Mouse (Mus musculus): ENCODE data around the gene Golgb1. TPM values are rescaled to one million over a fixed set of nuclear protein-coding genes. Genes with fewer than 3 reads are reported as not detected.

Golgb1 gene
- polyA plus RNA-seq, 1 experiment from 2014 or later, result 97.1 TPM

- H3K27ac ChIP-seq, result no peak overlapping the region
- ATAC-seq, result no peak
- no peak overlapping the region for H3K4me2 ChIP-seq
- no peak overlapping the region for H3K4me3 ChIP-seq
- no peak overlapping the region for H3K9ac ChIP-seq
- no peaks in the 10 kb centered on the region for H3K27me3 ChIP-seq
- H3K9me3 ChIP-seq (replicated peaks), result no peaks in the 10 kb centered on the region
- WGBS, result 94% methylated on average over 8 of the region's 8 CpGs
- no peaks in the 10 kb centered on the region for H3K4me1 ChIP-seq
- peaks cover 75% of the 10 kb centered on the region for H3K36me3 ChIP-seq (ENCODE audit: poor library complexity, severe bottlenecking)
Observed at GRCm38 (mm10) chr16:36921067-36921613, 46.2 kb downstream of the Golgb1 start.

GRCm38 (mm10) chr16:36921980-36922379 lies 47.0 kb downstream of the Golgb1 start:
- ATAC-seq, result no peak
- Histone ChIP-seq H3K27ac (no peak overlapping the region), H3K36me3 (ENCODE audit: poor library complexity, severe bottlenecking) (peaks cover 77% of the 10 kb centered on the region), H3K9ac (no peak overlapping the region), H3K4me1 (no peaks in the 10 kb centered on the region), H3K4me2 (no peak overlapping the region), H3K9me3 (replicated peaks) (no peaks in the 10 kb centered on the region), H3K4me3 (no peak overlapping the region), H3K27me3 (no peaks in the 10 kb centered on the region)
- 90% methylated on average over 6 of the region's 6 CpGs for WGBS

- H3K4me1 ChIP-seq, result no peaks in the 10 kb centered on the region
- H3K9ac ChIP-seq, result no peak overlapping the region
- H3K36me3 ChIP-seq (ENCODE audit: poor library complexity, severe bottlenecking), result peaks cover 79% of the 10 kb centered on the region
- WGBS, result 94% methylated on average over 8 of the region's 8 CpGs
- no peak for ATAC-seq
- H3K9me3 ChIP-seq (replicated peaks), result no peaks in the 10 kb centered on the region
- H3K27ac ChIP-seq, result no peak overlapping the region
- H3K4me2 ChIP-seq, result no peak overlapping the region
- no peaks in the 10 kb centered on the region for H3K27me3 ChIP-seq
- H3K4me3 ChIP-seq, result no peak overlapping the region
Observed at GRCm38 (mm10) chr16:36924312-36924711, 49.4 kb downstream of the Golgb1 start.

- 90% methylated on average over 6 of the region's 6 CpGs for WGBS
- ATAC-seq, result no peak
- Histone ChIP-seq H3K36me3 (ENCODE audit: poor library complexity, severe bottlenecking) (peaks cover 79% of the 10 kb centered on the region), H3K4me1 (no peaks in the 10 kb centered on the region), H3K4me3 (no peak overlapping the region), H3K4me2 (no peak overlapping the region), H3K9me3 (replicated peaks) (no peaks in the 10 kb centered on the region), H3K9ac (no peak overlapping the region), H3K27me3 (no peaks in the 10 kb centered on the region), H3K27ac (no peak overlapping the region)
Observed at GRCm38 (mm10) chr16:36925351-36925750, 50.4 kb downstream of the Golgb1 start.

GRCm38 (mm10) chr16:36925797-36926196 lies 50.9 kb downstream of the Golgb1 start:
- Histone ChIP-seq H3K9ac (no peak overlapping the region), H3K4me3 (no peak overlapping the region), H3K4me2 (no peak overlapping the region), H3K9me3 (replicated peaks) (no peaks in the 10 kb centered on the region), H3K27me3 (no peaks in the 10 kb centered on the region), H3K36me3 (ENCODE audit: poor library complexity, severe bottlenecking) (peaks cover 79% of the 10 kb centered on the region), H3K27ac (no peak overlapping the region), H3K4me1 (no peaks in the 10 kb centered on the region)
- 91% methylated on average over 6 of the region's 6 CpGs for WGBS
- no peak for ATAC-seq

GRCm38 (mm10) chr16:36926514-36927447 lies 51.8 kb downstream of the Golgb1 start:
- H3K9ac ChIP-seq, result no peak overlapping the region
- no peak overlapping the region for H3K4me3 ChIP-seq
- peaks cover 83% of the 10 kb centered on the region for H3K36me3 ChIP-seq (ENCODE audit: poor library complexity, severe bottlenecking)

GRCm38 (mm10) chr16:36927495-36928105 lies 52.7 kb downstream of the Golgb1 start:
- Histone ChIP-seq H3K27ac (no peak overlapping the region), H3K4me3 (no peak overlapping the region), H3K36me3 (ENCODE audit: poor library complexity, severe bottlenecking) (peaks cover 88% of the 10 kb centered on the region), H3K4me2 (no peak overlapping the region), H3K27me3 (no peaks in the 10 kb centered on the region), H3K9me3 (replicated peaks) (no peaks in the 10 kb centered on the region), H3K9ac (no peak overlapping the region), H3K4me1 (no peaks in the 10 kb centered on the region)
- ATAC-seq, result no peak
- 92% methylated on average over 10 of the region's 10 CpGs for WGBS

More at GRCm38 (mm10) chr16:36926514-36927447, 51.8 kb downstream of the Golgb1 start:
- H3K4me2 ChIP-seq, result no peak overlapping the region
- ATAC-seq, result no peak
- 92% methylated on average over 10 of the region's 10 CpGs for WGBS
- no peaks in the 10 kb centered on the region for H3K27me3 ChIP-seq
- no peaks in the 10 kb centered on the region for H3K4me1 ChIP-seq
- no peak overlapping the region for H3K27ac ChIP-seq
- H3K9me3 ChIP-seq (replicated peaks), result no peaks in the 10 kb centered on the region

GRCm38 (mm10) chr16:36928106-36928500 lies 53.2 kb downstream of the Golgb1 start:
- no peak overlapping the region for H3K27ac ChIP-seq
- peaks cover 91% of the 10 kb centered on the region for H3K36me3 ChIP-seq (ENCODE audit: poor library complexity, severe bottlenecking)
- H3K4me2 ChIP-seq, result no peak overlapping the region
- H3K9me3 ChIP-seq (replicated peaks), result no peaks in the 10 kb centered on the region
- H3K9ac ChIP-seq, result no peak overlapping the region
- ATAC-seq, result no peak
- no peaks in the 10 kb centered on the region for H3K4me1 ChIP-seq
- 89% methylated on average over 8 of the region's 8 CpGs for WGBS
- no peaks in the 10 kb centered on the region for H3K27me3 ChIP-seq
- no peak overlapping the region for H3K4me3 ChIP-seq

GRCm38 (mm10) chr16:36929216-36929615 lies 54.3 kb downstream of the Golgb1 start:
- Histone ChIP-seq H3K27ac (no peak overlapping the region), H3K9me3 (replicated peaks) (no peaks in the 10 kb centered on the region), H3K4me3 (no peak overlapping the region), H3K27me3 (no peaks in the 10 kb centered on the region), H3K9ac (no peak overlapping the region), H3K36me3 (ENCODE audit: poor library complexity, severe bottlenecking) (peaks cover 89% of the 10 kb centered on the region), H3K4me1 (no peaks in the 10 kb centered on the region), H3K4me2 (no peak overlapping the region)
- no peak for ATAC-seq
- 93% methylated on average over 7 of the region's 7 CpGs for WGBS

GRCm38 (mm10) chr16:36930231-36931136 lies 55.5 kb downstream of the Golgb1 start:
- Histone ChIP-seq H3K4me3 (no peak overlapping the region), H3K9ac (no peak overlapping the region), H3K27me3 (no peaks in the 10 kb centered on the region), H3K4me2 (no peak overlapping the region), H3K9me3 (replicated peaks) (no peaks in the 10 kb centered on the region), H3K4me1 (no peaks in the 10 kb centered on the region), H3K36me3 (ENCODE audit: poor library complexity, severe bottlenecking) (peaks cover 77% of the 10 kb centered on the region), H3K27ac (no peak overlapping the region)
- no peak for ATAC-seq
- 87% methylated on average over 11 of the region's 11 CpGs for WGBS

- WGBS, result 97% methylated on average over 10 of the region's 10 CpGs
- no peaks in the 10 kb centered on the region for H3K4me1 ChIP-seq
- H3K27me3 ChIP-seq, result no peaks in the 10 kb centered on the region
- H3K9me3 ChIP-seq (replicated peaks), result no peaks in the 10 kb centered on the region
- no peak overlapping the region for H3K9ac ChIP-seq
- no peak for ATAC-seq
- H3K36me3 ChIP-seq (ENCODE audit: poor library complexity, severe bottlenecking), result peaks cover 68% of the 10 kb centered on the region
- H3K4me3 ChIP-seq, result no peak overlapping the region
- H3K4me2 ChIP-seq, result no peak overlapping the region
- no peak overlapping the region for H3K27ac ChIP-seq
Observed at GRCm38 (mm10) chr16:36931381-36931780, 56.4 kb downstream of the Golgb1 start.
